Mouse (Mus musculus) liver, embryonic 14.5 days (tissue): Measurements from ENCODE around the gene Man2b1. TPM values are rescaled to one million over a fixed set of nuclear protein-coding genes. Genes with fewer than 3 reads are reported as not detected.

ENCODE experiments used
- ATAC-seq: fragments of 200-750 bp; cut with Nextera tagmentation; 2 replicates; pipeline ENCODE4 v1.8.0; 2017; ENCODE audit warnings: moderate number of reproducible peaks, mild to moderate bottlenecking, moderate library complexity; ENCODE audit not compliant: insufficient read depth
- DNase-seq, 3 experiments: peaks; one replicate each; pipeline ENCODE4 v3.0.0-alpha.2; 2012 to 2013; ENCODE audit warnings: low read depth in 3 of 3, low spot score in 3 of 3
- H3K27ac ChIP-seq: fragments of 300-500 bp; sonication (generic); 2 replicates; pipeline ENCODE4 v1.5.1; 2014; ENCODE audit warnings: moderate library complexity, mild to moderate bottlenecking, control low read depth, inconsistent platforms
- H3K27me3 ChIP-seq: fragments of 300-500 bp; sonication (generic); 2 replicates; pipeline ENCODE4 v1.6.1; 2014; ENCODE audit warnings: mild to moderate bottlenecking, low read length, moderate library complexity; ENCODE audit not compliant: control insufficient read depth, insufficient read depth
- H3K36me3 ChIP-seq: fragments of 300-500 bp; sonication (generic); replicated peaks from 2 replicates; pipeline ENCODE4 v1.6.1; 2014; ENCODE audit warnings: low read depth; ENCODE audit not compliant: control insufficient read depth, insufficient read depth
- H3K4me1 ChIP-seq, 2 experiments: fragments of 200-500 bp in 1 of 2; fragments of 300-500 bp in 1 of 2; sonication (generic) in 1 of 2; replicated peaks; 2 replicates each; pipeline ENCODE4 v1.6.1; 2012 to 2014; ENCODE audit warnings: antibody characterized with exemption in 1 of 2, inconsistent platforms in 1 of 2, low read length in 1 of 2; ENCODE audit not compliant: control insufficient read depth in 2 of 2, insufficient read depth in 2 of 2
- H3K4me2 ChIP-seq: fragments of 300-500 bp; sonication (generic); 2 replicates; pipeline ENCODE4 v1.6.1; 2014; ENCODE audit warnings: low read depth, mild to moderate bottlenecking, control low read depth, moderate library complexity
- H3K4me3 ChIP-seq, 2 experiments: fragments of 200-500 bp in 1 of 2; fragments of 300-500 bp in 1 of 2; sonication (generic) in 1 of 2; 2 replicates each; pipeline ENCODE4 v1.5.1; 2012 to 2014; ENCODE audit warnings: low read depth in 2 of 2, low read length in 2 of 2, mild to moderate bottlenecking in 2 of 2, control low read depth in 1 of 2, inconsistent platforms in 1 of 2, moderate library complexity in 1 of 2; ENCODE audit not compliant: insufficient read depth in 1 of 2
- H3K9ac ChIP-seq: fragments of 300-500 bp; sonication (generic); replicated peaks from 2 replicates; pipeline ENCODE4 v1.6.1; 2014; ENCODE audit warnings: mild to moderate bottlenecking, control low read depth, moderate library complexity
- H3K9me3 ChIP-seq: fragments of 300-500 bp; sonication (generic); 2 replicates; pipeline ENCODE4 v1.6.1; 2016; ENCODE audit warnings: low read length, mixed read lengths; ENCODE audit not compliant: control insufficient read depth
- CTCF ChIP-seq: IDR thresholded peaks from 2 replicates; pipeline ENCODE4 v1.5.1; 2016; ENCODE audit warnings: antibody characterized with exemption, low read depth, control low read depth
- EP300 ChIP-seq: IDR thresholded peaks from 2 replicates; pipeline ENCODE4 v1.6.1; 2016; ENCODE audit warnings: antibody characterized with exemption, low read depth
- WGBS: fragments of 180-500 bp; shearing (Covaris S2); extraction: QIAGEN DNeasy Blood & Tissue Kit; methylation state at CpG from one replicate; pipeline ENCODE4 v1.1.7; 2014; ENCODE audit not compliant: insufficient replicate concordance; 5-methylcytosine and 5-hydroxymethylcytosine counted together
- polyA plus RNA-seq, 2 experiments: library from polyadenylated mRNA; depleted of rRNA in 1 of 2; stranded (reverse) in 1 of 2; unstranded in 1 of 2; fragments of >200 nt; fragmentation: Nextera tagmentation in 1 of 2; extraction: Ambion mirVana in 1 of 2; gene quantifications; 2 replicates each; pipeline versions ENCODE4 v1.2.1 to v1.2.3; 2012 to 2014

The Man2b1 gene
- polyA plus RNA-seq, 2 experiments: 17.2 to 19.5 TPM

- TF ChIP-seq EP300 (no peak), CTCF (no peak)
- Histone ChIP-seq H3K9ac (peak overlapping the region; percentile 75), H3K4me1 (peaks cover 15 to 18% of the 10 kb centered on the region in 2 experiments), H3K9me3 (no peaks in the 10 kb centered on the region), H3K4me3 (peak overlapping the region; percentile 79 to 91), H3K27me3 (no peaks in the 10 kb centered on the region), H3K36me3 (peaks cover 33% of the 10 kb centered on the region), H3K4me2 (peak overlapping the region; percentile 98), H3K27ac (peak overlapping the region; percentile 75)
- WGBS: under 1% methylated on average over 15 of the region's 15 CpGs
- peak; percentile 4; the same call in 1 of the 2 replicates for ATAC-seq
- peak in 1 of 3 experiments; percentile 31 for DNase-seq
These were observed 47.3 kb upstream of the Man2b1 start for GRCm38 (mm10) chr8:85035728-85036310.

DNA sequence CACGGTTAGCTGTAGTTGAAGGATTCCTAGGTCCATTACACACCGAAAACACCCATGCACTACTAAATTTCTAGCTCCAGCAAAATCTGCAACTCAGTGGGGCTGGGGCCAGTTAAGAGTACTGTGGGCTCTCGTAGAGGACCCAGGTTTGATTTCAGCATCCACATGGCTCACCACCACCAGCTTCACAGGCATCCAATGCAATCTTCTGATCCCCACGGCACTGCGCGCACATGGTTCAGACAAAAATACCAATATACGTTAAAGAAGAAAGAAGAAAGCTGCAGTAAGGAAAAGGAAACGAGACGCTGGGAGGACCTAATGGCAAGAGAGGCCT is 46.7 kb upstream of the Man2b1 start:
- 0% methylated on average over 9 of the region's 9 CpGs for WGBS
- DNase-seq: no peak
- peaks cover 15 to 18% of the 10 kb centered on the region in 2 experiments for H3K4me1 ChIP-seq

DNA sequence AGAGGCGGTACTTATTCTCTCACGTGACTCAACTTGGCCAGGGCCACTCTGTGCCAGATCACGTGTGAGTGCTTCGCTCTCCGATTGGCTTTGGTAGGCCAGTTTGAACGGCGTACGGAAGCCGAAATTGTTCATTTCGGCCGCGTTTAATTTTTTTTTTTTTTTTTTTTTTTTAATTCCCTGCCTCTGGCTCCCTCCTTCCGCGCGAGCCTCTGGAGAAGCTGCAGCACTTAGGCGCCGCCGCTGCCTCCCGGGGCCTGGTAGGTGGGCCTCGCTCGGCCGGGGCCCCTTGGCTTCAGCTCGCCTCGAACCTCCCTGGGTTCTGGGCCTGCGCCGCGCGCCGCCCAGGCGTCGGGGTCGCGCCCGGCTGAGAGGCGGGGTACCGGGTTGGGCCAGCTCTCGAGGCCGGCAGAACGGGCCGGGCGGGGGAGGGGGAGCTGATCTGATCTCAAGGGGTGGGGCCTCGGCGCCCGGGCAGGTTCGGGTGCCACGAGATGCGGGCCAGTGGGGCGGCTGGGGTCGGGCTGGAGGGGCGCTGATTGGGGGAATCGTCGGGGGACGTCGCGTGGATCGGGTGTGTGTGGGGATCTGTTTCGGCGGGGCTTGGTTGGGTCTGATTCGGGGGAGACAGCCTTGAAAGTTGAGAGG is 46.2 kb upstream of the Man2b1 start, which contains the start of gene Tnpo2:
Tnpo2 (plus strand) TSS at position 198 of the 648 bp plus-strand sequence.
- Histone ChIP-seq H3K27me3 (no peaks in the 10 kb centered on the region), H3K27ac (peak within 1 kb of the TSS; percentile 75), H3K36me3 (peaks cover 35% of the 10 kb centered on the region), H3K9ac (peak within 1 kb of the TSS; percentile 88), H3K4me3 (peak within 1 kb of the TSS; percentile 79 to 91), H3K4me1 (peaks cover 15 to 18% of the 10 kb centered on the region in 2 experiments), H3K4me2 (peak within 1 kb of the TSS; percentile 98), H3K9me3 (no peaks in the 10 kb centered on the region)
- TF ChIP-seq EP300: no peak
- no peak for TF ChIP-seq CTCF
- peak; percentile 87 for ATAC-seq
- peak; percentile 95 to 97 (median 96) for DNase-seq
- under 1% methylated on average over 59 of the region's 59 CpGs for WGBS

More for the DNA sequence above, 46.7 kb upstream of the Man2b1 start:
- ATAC-seq: peak; percentile 34
- Histone ChIP-seq H3K36me3 (peaks cover 34% of the 10 kb centered on the region), H3K27me3 (no peaks in the 10 kb centered on the region), H3K9me3 (no peaks in the 10 kb centered on the region), H3K9ac (peak overlapping the region; percentile 75), H3K4me2 (peak overlapping the region; percentile 98), H3K27ac (peak overlapping the region; percentile 75), H3K4me3 (peak overlapping the region; percentile 79 to 91)
- TF ChIP-seq EP300 (no peak), CTCF (no peak)

GRCm38 (mm10) chr8:85037366-85037680 is 45.7 kb upstream of the Man2b1 start:
- peak; percentile 27 for ATAC-seq
- Histone ChIP-seq H3K4me1 (peaks cover 15 to 18% of the 10 kb centered on the region in 2 experiments), H3K36me3 (peaks cover 36% of the 10 kb centered on the region), H3K27me3 (no peaks in the 10 kb centered on the region), H3K4me3 (peak overlapping the region; percentile 79 to 90), H3K9ac (peak overlapping the region; percentile 88), H3K4me2 (peak overlapping the region; percentile 98), H3K27ac (peak overlapping the region; percentile 72), H3K9me3 (no peaks in the 10 kb centered on the region)
- under 1% methylated on average over 14 of the region's 14 CpGs for WGBS
- TF ChIP-seq EP300: no peak
- no peak for TF ChIP-seq CTCF
- DNase-seq: no peak
